Mouse (Mus musculus) hindbrain, embryonic 11.5 days (tissue): Measurements from ENCODE around the gene Armcx3. TPM values are rescaled to one million over a fixed set of nuclear protein-coding genes. Genes with fewer than 3 reads are reported as not detected.

Source experiments
- ATAC-seq: fragments of 200-750 bp; cut with Nextera tagmentation; 2 replicates; pipeline ENCODE4 v1.8.0; 2017; ENCODE audit warnings: mild to moderate bottlenecking, moderate TSS enrichment, moderate library complexity; ENCODE audit not compliant: low FRiP score
- DNase-seq: peaks from one replicate; pipeline ENCODE4 v3.0.0-alpha.2; 2015; ENCODE audit warnings: low spot score
- H3K27ac ChIP-seq: fragments of 300-500 bp; sonication (generic); 2 replicates; pipeline ENCODE4 v1.5.1; 2014; ENCODE audit warnings: mild to moderate bottlenecking, low read depth, low read length
- H3K27me3 ChIP-seq: fragments of 300-500 bp; sonication (generic); 2 replicates; pipeline ENCODE4 v1.6.1; 2014; ENCODE audit warnings: mild to moderate bottlenecking, low read length, moderate library complexity, mixed read lengths; ENCODE audit not compliant: control insufficient read depth, insufficient read depth
- H3K36me3 ChIP-seq: fragments of 300-500 bp; sonication (generic); 2 replicates; pipeline ENCODE4 v1.6.1; 2014; ENCODE audit warnings: mild to moderate bottlenecking, low read length, moderate library complexity, mixed read lengths; ENCODE audit not compliant: control insufficient read depth, insufficient read depth
- H3K4me1 ChIP-seq: fragments of 300-500 bp; sonication (generic); replicated peaks from 2 replicates; pipeline ENCODE4 v1.6.1; 2014; ENCODE audit warnings: low read length, mixed read lengths; ENCODE audit not compliant: control insufficient read depth, insufficient read depth
- H3K4me2 ChIP-seq: fragments of 300-500 bp; sonication (generic); replicated peaks from 2 replicates; pipeline ENCODE4 v1.6.1; 2014; ENCODE audit warnings: mild to moderate bottlenecking, low read depth, low read length
- H3K4me3 ChIP-seq: fragments of 300-500 bp; sonication (generic); 2 replicates; pipeline ENCODE4 v1.5.1; 2014; ENCODE audit warnings: low read depth, low read length
- H3K9ac ChIP-seq: fragments of 300-500 bp; sonication (generic); 2 replicates; pipeline ENCODE4 v1.6.1; 2014; ENCODE audit warnings: low read depth, low read length
- H3K9me3 ChIP-seq: fragments of 300-500 bp; sonication (generic); 2 replicates; pipeline ENCODE4 v1.6.1; 2016; ENCODE audit warnings: low read length; ENCODE audit not compliant: control insufficient read depth
- WGBS: fragments of 180-500 bp; shearing (Covaris S2); extraction: QIAGEN DNeasy Blood & Tissue Kit; methylation state at CpG from one replicate; pipeline ENCODE4 v1.1.7; 2014; 5-methylcytosine and 5-hydroxymethylcytosine counted together
- polyA plus RNA-seq: library from polyadenylated mRNA; unstranded; fragments of >200 nt; fragmentation: Nextera tagmentation; extraction: Ambion mirVana; gene quantifications from 2 replicates; pipeline ENCODE4 v1.2.1, GENCODE M21; 2014

Gene Armcx3
- polyA plus RNA-seq, 1 experiment from 2014 or later, result 62.5 TPM

- WGBS, result 9% methylated on average over 24 of the region's 28 CpGs
- H3K27ac ChIP-seq, result peak overlapping the region; percentile 67
- H3K9me3 ChIP-seq, result no peaks in the 10 kb centered on the region
- peak overlapping the region; percentile 51 for H3K4me3 ChIP-seq
- H3K36me3 ChIP-seq, result no peaks in the 10 kb centered on the region
- peaks cover 6% of the 10 kb centered on the region; the same call in 1 of the 2 replicates for H3K27me3 ChIP-seq
- H3K4me1 ChIP-seq, result no peaks in the 10 kb centered on the region
- ATAC-seq, result peak; percentile 77
- DNase-seq, result peak; percentile 50
- peak overlapping the region; percentile 44 for H3K4me2 ChIP-seq
- H3K9ac ChIP-seq, result peak overlapping the region; percentile 75
Observed at GRCm38 (mm10) chrX:134807833-134808754, 51.7 kb downstream of the Armcx3 start.

DNA sequence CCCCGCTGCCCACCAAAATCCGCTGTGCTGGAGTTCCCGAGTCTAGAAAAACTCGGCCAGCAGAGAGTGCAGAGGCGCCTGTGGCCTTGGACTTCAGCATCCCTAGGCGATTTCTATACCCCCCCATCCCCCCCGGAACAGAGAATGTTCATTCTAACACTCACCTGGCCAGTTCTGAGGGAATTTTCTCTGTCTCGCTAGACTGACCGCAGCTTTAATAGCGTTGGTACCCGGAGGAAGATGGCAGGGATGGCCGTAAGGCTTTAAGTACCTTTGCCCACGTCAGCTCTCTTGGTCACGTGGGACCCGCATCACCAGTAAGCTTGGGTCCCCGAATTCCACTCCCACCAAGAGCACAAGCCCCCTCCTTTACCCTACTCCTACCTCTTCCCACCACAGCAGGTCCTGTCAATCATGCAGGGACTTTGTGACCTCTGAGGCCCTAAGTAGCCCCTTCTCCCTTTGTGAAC, 52.4 kb downstream of the Armcx3 start, which contains the start of gene Armcx2:
Gene Armcx2 (minus strand): TSS at position 467 of the 470 bp plus-strand sequence.
- ATAC-seq, result peak; percentile 95
- WGBS, result 9% methylated on average over 16 of the region's 16 CpGs
- peak within 1 kb of the TSS; percentile 67 for H3K27ac ChIP-seq

More for the DNA sequence above, 52.4 kb downstream of the Armcx3 start, which contains the start of gene Armcx2:
- Histone ChIP-seq H3K9me3 (no peaks in the 10 kb centered on the region), H3K9ac (peak within 1 kb of the TSS; percentile 75), H3K4me2 (peak within 1 kb of the TSS; percentile 44), H3K4me1 (no peaks in the 10 kb centered on the region), H3K4me3 (peak within 1 kb of the TSS; percentile 51), H3K36me3 (no peaks in the 10 kb centered on the region), H3K27me3 (peaks cover 6% of the 10 kb centered on the region; the same call in 1 of the 2 replicates)
- DNase-seq, result peak; percentile 67

Other genes starting within 250 kb of the Armcx3 start
- gene Timm8a1, start 214.7 kb upstream of the Armcx3 start, polyA plus RNA-seq, result 59.6 and 72.6 TPM in 2 replicates
- 1.1 and 1.2 TPM in 2 replicates for gene Btk, start 173.0 kb upstream of the Armcx3 start, polyA plus RNA-seq
- 279 and 285 TPM in 2 replicates for gene Rpl36a, start 170.9 kb upstream of the Armcx3 start, polyA plus RNA-seq
- 3.0 and 5.0 TPM in 2 replicates for gene Gla, start 155.5 kb upstream of the Armcx3 start, polyA plus RNA-seq
- 127 and 174 TPM in 2 replicates for gene Hnrnph2, start 155.4 kb upstream of the Armcx3 start, polyA plus RNA-seq
- 6.1 and 8.1 TPM in 2 replicates for gene Armcx4, start 70.1 kb upstream of the Armcx3 start, polyA plus RNA-seq
- gene Armcx1, start 38.6 kb upstream of the Armcx3 start, polyA plus RNA-seq, result 50.2 and 54.4 TPM in 2 replicates
- 16.5 and 19.1 TPM in 2 replicates for gene Armcx6, start 5.2 kb upstream of the Armcx3 start, polyA plus RNA-seq
- 79.5 and 83.1 TPM in 2 replicates for gene Armcx2, start 52.6 kb downstream of the Armcx3 start, polyA plus RNA-seq
- 0.43 and 0.74 TPM in 2 replicates for gene Nxf2, start 208.2 kb downstream of the Armcx3 start, polyA plus RNA-seq